Mouse (Mus musculus) cerebellum, adult 9-10 months (tissue): ENCODE results near the gene Eid3.

Experiments
- DNase-seq: peaks from one replicate; pipeline ENCODE4 v3.0.0; 2022

Eid3 gene

DNA sequence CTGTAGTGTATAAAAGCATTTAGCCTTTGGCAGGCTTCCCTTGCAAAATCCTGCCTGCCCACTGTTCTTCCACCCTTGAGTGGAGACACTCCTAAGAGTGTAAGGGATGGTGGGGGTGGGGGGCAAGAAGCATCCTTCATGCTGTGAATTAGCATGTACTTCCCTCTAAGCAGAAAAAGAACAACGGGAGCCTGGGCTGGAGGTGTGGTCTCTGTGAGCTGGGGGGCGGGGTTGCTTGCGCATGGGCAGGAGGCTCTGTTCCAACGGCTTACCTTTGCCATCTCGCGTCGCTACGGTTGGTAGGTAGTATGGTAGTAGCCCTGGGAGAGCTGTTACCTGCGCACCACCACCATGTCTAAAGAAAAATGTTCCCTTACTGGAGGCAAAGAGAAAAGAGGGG lies at the start of gene Eid3:
Gene Eid3, plus strand, starts transcription at position 271 of the 400 bp plus-strand sequence.
- peak; percentile 20 for DNase-seq

DNA sequence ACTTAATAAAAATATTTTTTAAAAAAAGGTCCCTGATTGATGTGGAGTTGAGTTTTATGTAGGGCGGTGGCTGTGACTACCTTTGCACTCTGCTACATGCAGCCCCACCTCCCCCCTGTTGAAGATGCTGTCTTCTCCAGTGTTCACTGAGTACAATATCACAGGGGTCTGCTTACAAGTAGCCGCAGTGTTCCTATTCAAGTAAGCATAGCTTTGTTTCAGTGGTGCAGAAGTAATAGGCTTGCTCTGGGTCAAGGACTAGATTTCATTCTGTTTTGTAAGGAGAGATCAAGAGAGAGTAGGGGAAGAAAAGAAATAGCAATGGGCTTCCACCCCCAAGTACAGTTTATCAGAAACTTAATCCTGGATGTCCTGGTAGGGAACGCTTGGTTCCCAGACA lies 48.9 kb upstream of the Eid3 start:
- no peak for DNase-seq

- DNase-seq = no peak
Observed at GRCm38 (mm10) chr10:82817936-82818335, 48.5 kb upstream of the Eid3 start.

- no peak for DNase-seq
Observed at GRCm38 (mm10) chr10:82818661-82819060, 47.8 kb upstream of the Eid3 start.

- no peak for DNase-seq
Observed at GRCm38 (mm10) chr10:82823108-82823778, 43.2 kb upstream of the Eid3 start.

- DNase-seq = no peak
Observed at GRCm38 (mm10) chr10:82823779-82824177, 42.6 kb upstream of the Eid3 start.

DNA sequence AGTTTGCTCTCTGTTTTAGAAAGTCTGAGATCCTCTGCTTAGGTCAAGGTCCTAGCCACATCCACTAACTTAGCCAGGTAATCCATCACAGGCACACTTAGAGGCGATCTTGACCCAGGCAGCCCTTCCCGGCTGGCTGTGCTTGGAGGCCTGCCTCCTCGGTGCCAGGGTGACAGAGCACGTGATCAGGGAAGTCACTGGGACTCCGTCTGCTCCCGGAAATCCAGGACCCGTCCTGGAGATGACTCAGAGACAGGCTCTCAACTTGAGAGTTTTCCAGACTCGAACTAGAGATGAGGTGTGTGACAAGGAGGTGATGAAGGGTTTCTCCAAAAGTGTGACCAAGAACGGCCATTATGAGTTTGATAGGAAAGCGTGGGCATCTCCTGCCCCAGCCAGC lies 41.9 kb upstream of the Eid3 start:
- no peak for DNase-seq

DNA sequence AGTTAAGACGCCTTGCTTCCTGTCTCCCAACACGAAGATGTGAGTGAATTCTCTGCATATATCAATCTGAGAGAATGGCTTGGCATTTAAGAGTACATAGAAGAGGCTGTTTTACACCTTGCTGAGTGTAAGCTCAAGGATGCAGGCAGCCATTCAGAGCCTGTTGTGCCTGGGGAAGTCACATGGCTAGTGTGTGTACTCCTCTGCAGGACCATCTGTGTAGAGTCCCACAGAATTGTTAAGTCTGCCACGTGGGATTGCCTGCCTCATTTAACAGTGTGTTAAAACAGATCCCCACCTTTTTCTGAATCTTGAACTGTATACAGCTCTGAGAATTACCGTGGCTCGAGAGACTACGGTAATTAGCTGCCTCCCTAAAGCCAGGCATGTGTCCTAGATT lies 39.9 kb upstream of the Eid3 start:
- no peak for DNase-seq

DNA sequence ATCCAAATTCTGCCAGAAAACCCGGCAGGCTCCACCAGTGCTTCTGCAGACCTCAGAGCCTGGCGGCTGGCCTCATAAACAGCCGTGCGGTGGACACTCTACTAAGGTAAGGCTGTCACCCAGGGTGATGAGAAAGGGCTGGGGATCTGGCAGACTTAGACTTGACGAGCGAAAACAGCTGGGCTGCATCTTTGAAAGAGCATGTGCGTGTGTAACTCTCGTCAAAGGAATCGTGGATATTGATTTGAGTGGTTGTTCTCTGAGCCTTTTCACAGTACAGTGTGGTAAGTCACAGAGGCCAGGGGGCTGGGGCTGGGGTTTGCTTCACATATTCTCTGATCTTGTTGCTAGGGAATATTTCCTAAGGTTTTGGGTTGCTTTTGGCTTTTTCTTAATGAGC lies 32.5 kb upstream of the Eid3 start, which contains the start of gene Txnrd1:
Gene Txnrd1, plus strand, starts transcription at position 26 of the 400 bp plus-strand sequence.
- no peak for DNase-seq

DNA sequence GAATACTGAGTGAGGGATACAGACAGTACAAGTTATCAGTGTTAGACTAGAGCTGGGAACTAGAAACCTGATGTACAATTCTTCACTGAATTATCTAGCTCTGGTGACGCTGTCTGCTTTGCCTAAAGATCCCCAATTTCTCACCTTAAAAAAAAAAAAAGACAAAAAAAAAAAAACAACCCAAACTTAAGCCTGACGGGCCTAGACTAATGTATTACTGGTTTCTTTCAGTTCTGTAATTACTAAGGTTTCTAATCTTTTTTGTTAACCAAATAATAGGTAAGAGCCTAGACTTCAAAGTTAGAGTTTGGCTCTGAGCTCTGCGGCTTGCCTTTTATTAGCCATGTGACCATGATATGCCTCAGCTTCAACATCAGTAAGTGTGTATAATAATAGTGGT lies 30.5 kb upstream of the Eid3 start:
- no peak for DNase-seq

DNA sequence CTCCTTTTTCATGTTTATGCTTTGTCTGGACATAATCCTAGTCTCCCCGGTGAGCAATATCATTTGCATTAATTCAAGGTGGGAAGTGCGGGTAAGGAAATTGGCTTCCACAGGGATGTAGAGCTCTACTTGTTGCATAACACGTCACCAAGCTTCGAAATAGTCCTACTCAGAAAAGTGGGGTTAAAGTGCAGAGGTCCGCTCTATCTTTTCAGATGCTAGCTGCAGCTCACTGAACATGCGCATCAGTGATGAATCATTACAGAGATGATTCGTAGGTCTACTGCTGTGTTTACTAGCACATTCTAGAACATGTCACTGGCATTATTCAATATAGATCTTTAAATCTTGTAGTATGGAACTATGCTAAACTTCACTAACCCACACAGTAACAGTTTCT lies 28.0 kb upstream of the Eid3 start:
- DNase-seq = no peak

DNA sequence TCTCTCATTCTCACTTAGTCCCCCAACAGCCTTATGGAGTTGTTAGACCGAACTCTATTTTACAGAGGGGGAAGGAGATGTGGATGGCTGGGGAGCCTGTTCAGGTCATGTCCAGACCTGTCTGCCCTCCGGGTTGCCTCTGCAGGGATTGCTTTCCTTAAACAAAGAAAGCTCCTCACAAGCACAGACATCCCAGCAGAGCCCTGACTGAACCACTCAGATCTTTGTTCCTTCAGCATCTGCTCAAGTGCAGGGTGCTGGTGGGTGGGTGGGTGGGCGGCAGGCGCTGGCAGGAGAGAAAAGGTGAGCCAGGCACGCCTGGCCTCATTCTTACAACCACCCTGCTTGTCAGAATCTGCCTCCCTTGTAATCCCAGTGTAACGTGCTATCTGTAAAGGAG lies 22.3 kb upstream of the Eid3 start:
- no peak for DNase-seq

- DNase-seq = no peak
Observed at GRCm38 (mm10) chr10:82844731-82845130, 21.7 kb upstream of the Eid3 start.

GRCm38 (mm10) chr10:82847821-82848459 lies 18.5 kb upstream of the Eid3 start:
- DNase-seq = no peak

- no peak for DNase-seq
Observed at GRCm38 (mm10) chr10:82849686-82850353, 16.6 kb upstream of the Eid3 start.

GRCm38 (mm10) chr10:82850354-82850752 lies 16.1 kb upstream of the Eid3 start:
- no peak for DNase-seq

DNA sequence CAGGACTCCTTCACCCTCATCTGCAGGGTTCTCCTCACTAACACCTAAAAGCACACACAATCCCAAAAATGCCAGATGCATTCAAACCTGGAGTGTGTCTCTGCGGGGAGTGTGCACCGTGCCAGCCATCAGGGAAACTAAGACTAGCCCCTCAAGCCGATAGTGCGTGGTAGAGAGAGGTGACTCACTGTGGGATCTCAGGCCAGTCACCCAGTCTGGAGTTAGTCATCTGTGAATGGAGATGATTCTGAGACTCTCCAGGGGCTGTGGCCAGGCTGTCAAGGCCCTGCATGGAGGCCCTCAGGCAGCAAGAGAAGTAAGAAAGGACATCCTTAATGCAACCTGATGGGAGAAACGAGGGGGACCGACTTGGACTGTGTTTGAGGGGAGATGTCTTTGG lies 14.7 kb upstream of the Eid3 start:
- no peak for DNase-seq

GRCm38 (mm10) chr10:82858032-82858680 lies 8.3 kb upstream of the Eid3 start:
- peak; percentile 45 for DNase-seq

GRCm38 (mm10) chr10:82858691-82859532 lies 7.5 kb upstream of the Eid3 start:
- peak; percentile 95 for DNase-seq

DNA sequence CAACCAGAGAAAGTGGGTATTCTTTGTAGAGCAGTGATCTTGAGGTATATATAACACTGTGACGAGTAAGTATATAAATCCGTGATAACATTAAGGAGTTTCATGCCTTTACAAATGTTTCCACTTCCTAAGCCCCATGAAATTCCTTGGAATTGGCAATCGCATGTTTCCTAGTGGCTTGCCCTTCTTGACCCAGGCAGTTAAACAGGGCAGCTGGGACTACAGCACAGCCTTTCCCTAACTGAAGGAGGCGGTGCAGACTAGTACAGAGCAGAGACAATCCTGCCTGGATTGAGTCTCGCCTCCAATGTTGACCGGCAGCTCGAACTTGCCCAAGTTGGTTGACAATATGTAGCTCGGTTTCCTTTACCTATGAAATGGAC lies 6.9 kb upstream of the Eid3 start:
- DNase-seq = peak; percentile 54

DNA sequence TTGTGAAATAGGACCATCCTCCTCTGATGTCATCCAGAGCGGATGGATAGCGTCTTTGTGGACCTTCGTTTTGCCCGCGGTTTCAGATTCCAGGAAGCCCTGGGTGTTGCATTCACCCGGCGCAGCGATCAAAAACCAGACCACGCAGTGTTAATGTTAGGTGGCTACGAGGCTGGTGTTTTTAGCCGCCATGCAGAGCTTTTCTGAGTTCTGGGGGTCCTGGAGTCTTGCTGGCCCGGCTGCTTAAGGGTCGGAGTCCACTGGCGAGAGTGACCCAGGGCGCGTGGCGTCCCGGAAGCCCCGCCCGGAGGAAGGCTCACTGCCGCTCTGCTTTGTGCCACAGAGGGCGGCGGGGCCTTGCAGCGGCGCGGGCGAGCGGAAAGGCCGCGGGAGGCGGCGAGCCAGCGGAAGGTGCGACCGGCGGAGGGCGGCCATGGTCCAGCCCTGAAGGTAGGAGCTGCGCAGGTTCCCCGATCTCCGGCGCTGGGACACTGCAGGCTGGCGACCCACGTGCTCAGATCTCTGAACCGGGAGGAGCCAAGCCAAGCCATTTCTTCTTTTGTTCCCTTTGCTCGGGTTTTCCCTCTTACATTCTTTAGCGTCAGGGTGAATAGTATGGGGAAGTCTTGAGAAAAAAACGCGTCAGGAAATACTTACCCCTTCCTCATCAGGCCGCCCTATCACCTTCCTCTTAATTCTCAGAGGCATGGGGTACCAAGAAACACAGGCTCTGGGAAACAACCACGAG lies 6.1 kb upstream of the Eid3 start:
- peak; percentile 73 for DNase-seq

DNA sequence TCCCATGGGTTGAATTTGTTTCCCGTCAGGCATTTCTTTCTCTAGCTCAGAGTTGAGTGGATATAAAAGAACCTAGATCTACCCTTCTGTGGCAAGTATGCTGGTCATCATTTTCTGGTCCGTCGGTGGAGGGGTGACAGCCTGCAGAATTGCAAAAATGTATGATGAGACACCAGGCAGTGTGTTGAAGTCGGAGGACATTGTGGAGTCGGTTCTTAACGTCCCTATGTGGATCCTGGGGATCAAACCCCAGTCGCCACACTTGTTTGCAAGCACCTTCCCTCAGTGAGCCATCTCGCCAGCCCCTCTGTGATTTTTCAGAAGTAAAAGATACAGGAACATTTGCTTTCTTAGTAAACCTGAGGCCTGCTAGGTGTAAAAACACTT lies 5.5 kb upstream of the Eid3 start:
- DNase-seq = no peak
